Mouse (Mus musculus) telencephalon, adult 2 months (tissue): ENCODE measurements around the gene Tango2.
A peak's percentile ranks its signal among the peaks of the same experiment; 100 is the strongest.

Source experiments
- DNase-seq: peaks from one replicate; pipeline ENCODE4 v3.0.0-alpha.2; 2011; ENCODE audit warnings: low read depth, low spot score

Gene Tango2

GRCm38 (mm10) chr16:18383045-18383726, 35.3 kb upstream of the Tango2 start:
- no peak for DNase-seq

DNA sequence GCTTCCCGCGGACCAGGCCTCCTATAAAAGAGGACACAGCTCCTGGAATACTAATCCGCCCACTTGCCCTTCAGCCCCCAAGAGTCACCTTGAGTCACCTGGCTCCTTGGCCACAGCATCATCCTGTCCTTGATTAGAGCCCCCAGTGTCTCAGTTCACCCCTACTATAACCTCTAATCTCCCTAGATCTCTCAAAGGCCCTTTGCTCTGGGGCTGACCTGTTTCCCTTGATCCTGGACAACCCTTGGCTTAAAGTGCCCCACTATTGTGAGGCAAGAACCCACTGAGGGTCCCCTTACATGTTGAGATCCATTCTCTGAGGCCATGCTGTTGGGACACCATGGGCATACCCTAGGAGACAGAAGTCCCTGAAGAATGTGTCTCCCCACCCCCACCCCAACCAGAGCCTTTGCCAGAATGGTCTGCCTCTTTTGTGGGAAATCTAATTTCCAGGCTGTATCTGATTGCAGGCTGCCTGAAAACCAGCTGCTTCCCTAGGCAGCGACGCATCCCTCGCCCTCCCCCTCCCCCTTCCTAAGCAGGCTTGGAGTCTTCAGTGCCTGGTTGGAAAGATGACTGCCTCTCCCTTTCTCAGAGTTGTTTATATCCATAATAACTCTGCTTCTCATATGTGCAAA, 33.8 kb upstream of the Tango2 start:
- DNase-seq, result no peak

DNA sequence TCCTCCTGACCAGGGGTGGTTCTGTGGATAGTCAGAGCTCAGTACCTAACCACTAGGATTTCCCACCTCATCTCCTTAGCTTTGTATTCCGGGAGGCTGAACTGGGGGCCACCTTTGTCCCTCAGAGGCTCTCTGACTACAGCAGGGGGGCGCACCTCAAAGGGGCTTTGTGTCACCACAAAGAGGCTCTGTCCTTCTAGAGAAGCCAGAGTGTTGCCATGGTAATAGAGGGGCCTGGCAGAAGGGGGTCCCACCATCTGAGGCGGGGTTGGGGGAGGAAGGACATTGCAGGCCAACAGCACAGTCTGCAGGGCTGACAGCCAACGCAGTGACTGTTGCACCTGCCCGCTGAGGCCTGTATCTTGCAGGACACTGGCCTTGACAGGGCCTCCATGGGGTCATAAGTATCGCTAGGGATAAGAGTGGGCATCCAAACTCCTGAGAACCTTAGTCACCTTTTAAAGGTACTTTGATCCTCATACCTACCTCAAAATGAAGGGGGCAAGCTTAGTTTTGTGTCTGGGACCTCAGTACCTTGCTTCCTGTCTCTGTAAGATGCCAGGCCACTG, 32.7 kb upstream of the Tango2 start:
- DNase-seq, result no peak

DNA sequence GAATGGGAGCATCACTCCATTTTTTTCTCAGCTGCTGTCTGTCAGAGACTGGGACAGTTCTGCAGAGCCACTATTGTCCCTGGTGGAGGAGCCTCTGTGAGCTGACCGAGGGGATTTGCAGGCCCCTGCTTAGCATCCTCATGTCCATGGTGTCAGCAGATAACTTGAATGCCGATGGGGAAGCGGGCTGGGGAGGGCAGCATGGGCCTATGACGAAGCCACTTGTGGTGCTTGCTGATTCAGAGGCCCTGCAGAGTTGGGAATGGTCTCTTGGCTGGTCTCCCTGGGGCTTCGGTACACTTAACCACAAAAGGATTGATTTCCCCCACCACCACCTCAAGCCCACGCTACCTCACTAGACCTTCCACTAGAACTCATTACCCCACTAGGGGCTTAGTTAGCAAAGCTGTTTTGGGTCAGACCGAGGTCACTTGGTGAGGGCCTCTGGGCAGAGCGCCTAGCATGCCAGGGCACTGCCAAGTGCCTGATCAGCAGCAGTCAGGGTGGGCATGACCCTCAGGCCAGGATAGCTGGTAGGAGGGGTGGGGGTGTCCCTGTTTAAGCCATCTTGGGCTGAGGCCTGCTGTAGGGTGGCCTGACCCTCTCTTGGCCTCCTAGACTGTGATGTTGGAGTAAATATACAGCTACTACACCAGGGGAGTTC, 31.6 kb upstream of the Tango2 start:
- DNase-seq, result no peak

GRCm38 (mm10) chr16:18378489-18378888, 30.6 kb upstream of the Tango2 start:
- no peak for DNase-seq

- no peak for DNase-seq
Observed at GRCm38 (mm10) chr16:18377203-18377602, 29.3 kb upstream of the Tango2 start.

GRCm38 (mm10) chr16:18376297-18376954, 28.5 kb upstream of the Tango2 start:
- DNase-seq, result no peak

DNA sequence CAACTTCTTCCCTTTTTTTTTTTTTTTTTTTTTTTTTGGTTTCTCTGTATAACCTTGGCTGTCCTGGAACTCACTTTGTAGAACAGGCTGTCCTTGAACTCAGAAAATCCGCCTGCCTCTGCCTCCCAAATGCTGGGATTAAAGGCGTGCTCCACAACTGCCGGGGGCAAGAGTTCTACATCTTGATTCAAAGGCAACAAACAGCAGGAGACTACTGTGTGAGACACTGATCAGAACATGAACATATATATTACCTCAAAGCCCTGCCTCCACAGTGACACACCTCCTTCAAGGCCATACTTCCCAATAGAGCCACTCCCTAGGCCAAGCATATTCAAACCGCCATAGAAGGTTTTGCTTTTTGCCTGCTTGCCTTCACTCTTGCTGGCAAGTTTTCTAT, 25.7 kb upstream of the Tango2 start:
- no peak for DNase-seq

DNA sequence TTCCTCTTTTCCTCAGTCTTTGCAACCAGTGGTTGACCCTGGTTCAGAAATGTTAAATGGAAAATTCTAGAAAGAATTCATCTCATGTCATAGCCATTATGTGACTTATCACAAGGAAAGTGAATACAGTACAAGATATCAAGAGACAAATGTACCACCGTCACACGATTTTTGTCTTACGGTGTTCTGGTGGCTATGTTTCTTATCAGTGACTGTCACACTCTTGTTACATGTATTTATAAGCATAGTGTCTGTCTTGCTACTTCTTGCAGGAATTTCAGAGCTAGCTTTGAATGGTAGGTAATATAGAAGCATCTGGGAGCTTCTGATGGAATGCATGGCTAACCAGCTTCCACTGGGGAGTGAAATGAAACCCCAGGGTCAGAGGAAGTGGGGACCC, 22.3 kb upstream of the Tango2 start:
- no peak for DNase-seq

DNA sequence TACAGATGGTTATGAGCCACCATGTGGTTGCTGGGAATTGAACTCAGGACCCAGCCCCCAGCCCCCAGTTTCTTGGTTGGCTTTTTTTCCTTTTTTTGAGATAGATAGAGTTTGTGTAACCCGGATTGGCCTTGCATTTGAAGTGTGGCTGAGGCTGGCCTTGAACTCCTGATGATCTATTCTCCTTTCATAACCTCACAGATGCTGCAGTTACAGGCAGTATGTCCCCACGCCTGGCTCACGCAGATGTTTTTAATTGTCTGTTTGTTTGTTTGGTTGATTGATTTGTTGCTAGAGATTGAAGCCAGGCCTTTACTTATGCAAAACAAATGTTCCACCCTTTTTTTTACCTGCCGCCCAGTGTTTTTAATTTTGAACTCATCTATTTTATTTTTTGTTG, 18.9 kb upstream of the Tango2 start:
- DNase-seq, result no peak

DNA sequence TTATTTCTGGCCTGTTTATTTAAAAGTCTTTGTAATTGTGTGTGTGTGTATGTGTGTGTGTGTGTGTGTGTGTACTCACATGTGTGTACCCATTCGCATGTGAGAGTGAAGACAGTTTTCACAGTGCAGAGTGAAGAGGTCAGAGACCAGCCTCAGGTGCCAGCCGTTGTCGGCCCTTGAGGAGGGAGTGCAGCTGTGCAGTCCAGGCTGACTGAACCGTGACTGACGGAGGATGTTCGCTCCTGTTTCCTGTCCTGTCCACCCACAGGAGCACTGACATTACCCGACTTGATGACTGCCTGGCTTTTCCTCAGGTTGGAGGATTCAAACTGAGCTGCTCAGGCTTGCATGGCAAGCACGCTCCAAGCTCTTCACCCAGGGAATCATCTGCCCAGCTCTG, 15.0 kb upstream of the Tango2 start:
- no peak for DNase-seq

- no peak for DNase-seq
Observed at GRCm38 (mm10) chr16:18360151-18360805, 12.4 kb upstream of the Tango2 start.

DNA sequence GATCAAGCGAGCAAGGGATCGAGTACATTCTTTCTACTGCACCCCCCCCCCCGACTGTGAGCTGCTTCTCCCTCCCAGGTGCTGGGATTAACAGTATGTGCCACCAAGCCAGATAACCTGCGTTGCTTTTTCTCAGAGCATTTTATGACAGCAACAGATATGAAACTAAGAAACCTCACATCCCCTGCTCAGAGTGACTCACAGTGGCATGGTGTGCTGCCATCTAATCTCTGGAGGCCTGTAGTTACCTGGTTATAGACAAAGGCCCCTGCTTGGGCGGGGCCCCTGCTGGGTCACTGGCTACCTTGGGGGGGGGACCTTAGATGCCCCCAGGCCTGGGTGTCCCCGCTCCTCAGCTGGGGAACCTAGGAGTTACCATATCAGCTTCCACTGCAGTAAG, 10.1 kb upstream of the Tango2 start:
- no peak for DNase-seq

DNA sequence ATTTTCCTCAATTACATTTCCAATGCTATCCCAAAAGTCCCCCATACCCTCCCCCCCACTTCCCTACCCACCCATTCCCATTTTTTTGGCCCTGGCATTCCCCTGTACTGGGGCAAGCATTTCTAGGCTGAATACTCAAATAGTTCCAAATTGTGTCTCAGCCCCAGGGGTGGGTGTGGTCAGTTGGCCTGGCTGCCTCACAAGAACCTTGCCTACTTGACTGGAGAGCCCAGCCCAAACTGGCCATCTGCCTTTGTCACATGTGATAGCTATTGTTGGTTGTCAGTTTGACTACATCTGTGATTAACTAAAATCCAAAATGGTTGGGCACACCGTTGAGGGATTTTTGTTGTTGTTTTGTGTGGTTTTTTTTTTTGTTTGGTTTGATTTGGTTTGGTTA, 9.1 kb upstream of the Tango2 start:
- DNase-seq, result no peak

DNA sequence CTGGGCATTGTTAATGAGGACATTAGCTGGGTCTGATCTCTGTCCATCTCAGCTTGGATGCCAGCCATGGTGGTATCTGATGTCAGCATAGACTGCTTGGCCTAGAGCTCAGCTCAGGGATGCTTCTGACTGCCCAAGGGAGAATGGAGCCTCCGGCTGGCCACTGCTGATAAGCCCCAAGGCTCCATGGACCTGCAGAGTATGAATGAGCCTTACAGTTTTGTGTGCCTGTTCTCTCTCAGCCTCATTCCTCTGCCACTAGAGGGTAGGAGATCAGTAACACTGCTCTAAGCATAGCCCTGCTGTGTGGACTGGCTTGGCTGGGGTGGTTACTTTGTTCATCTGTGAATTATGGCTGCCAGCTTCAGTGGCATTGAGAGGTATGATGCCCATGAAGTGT, 5.2 kb upstream of the Tango2 start:
- DNase-seq, result no peak

GRCm38 (mm10) chr16:18351313-18352055, 3.6 kb upstream of the Tango2 start:
- DNase-seq, result no peak

DNA sequence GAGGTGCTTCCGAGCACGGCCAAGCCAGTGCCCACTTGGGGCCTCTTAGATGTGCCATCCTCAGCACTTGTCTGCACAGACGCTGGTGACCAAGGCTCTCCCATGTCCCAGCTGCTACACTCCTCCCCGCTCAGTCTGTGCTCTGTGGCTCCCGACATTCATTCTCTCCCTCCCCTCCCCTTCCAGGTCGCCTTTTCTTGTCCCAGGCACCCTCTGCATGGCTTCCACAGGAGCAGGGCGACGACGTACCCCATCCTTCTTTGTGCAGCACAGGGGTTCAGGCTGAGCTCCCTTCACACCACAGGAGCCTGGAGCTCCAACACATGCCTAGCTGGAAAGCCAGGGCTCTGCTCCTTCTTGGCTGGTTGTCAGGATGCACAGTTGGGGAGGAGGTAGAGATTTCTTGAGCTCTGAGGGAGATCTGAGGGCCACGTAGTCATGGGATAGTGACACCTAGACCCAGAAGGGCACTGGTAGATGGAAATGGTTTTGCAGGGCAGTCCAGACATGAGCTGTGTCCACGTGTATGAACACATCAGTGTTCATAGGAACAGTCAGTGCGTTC, 1.9 kb upstream of the Tango2 start:
- no peak for DNase-seq

DNA sequence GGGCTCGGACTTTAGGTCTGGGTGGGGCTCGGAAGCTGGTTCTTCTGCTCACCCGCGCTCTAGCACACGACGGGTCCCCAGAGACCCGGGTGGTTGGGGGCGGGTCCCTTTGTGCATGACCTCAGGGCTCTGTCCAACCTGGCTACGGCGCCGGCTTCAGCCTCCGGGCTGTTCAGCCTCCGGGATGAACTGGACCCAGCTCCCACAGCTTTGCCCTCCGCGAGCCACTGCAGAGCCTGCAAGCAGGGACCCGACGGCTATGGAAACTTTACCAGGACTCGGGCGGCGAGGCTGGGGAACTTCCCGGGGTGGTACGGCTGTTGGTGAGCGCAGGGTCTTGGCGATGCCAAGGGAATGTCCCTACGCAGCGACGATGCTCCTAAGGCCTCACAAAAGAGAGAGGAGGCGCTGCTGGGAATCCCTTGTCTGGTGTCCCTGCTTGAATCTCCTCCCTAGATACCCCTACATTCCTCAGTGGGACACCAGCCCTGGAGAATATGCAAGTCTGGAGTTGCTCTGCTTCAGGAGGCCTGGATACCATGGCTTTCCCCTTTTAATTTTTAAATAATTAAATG, 785 bp upstream of the Tango2 start:
- no peak for DNase-seq

DNA sequence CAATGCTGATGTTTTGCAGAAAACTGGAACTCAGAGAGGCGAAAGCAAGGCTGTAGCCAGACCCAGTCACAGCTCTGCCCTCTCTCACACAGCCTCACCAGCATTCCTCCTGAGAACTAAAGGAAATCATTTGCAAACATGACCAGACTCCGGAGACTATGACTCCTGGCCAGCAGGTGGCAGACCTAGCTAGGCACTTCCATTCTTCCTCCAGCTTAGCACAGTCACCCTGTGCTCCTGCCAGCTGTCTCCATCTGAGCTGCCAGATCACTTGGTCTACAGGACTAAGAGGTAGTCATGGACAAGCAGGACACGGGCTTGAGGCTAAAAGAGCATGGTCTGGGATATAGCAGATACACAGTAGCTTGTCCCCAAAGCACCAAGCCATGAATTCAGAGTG, 2.7 kb downstream of the Tango2 start:
- peak; percentile 81 for DNase-seq

DNA sequence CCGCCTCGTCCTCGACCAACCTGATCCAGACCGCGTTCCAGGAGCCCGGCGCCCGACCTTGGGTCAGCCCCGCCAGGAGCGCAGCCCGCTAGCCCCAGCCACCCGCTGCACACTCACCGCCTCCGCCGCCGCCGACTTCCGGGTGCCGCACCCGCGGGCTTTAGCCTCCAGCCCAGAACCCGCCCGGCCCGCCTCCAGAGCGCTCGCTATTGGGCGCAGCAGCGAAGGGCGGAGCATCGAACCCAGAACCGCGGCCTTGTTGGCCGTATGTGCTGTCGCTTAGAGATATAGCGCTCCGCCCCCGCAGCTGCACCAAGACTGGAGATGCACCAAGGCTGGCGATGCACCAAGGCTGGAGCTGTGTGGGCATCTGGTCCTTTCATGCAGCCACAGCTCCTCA, 4.1 kb downstream of the Tango2 start:
- DNase-seq, result peak; percentile 95
